Mouse (Mus musculus) hindbrain, postnatal 0 days (tissue): ENCODE measurements around the gene Gm38431. TPM values are rescaled to one million over a fixed set of nuclear protein-coding genes. Genes with fewer than 3 reads are reported as not detected.

Source experiments
- ATAC-seq: fragments of 200-750 bp; cut with Nextera tagmentation; 2 replicates; pipeline ENCODE4 v1.8.0; 2017; ENCODE audit warnings: mild to moderate bottlenecking, moderate TSS enrichment, moderate library complexity
- DNase-seq: peaks from one replicate; pipeline ENCODE4 v3.0.0-alpha.2; 2015; ENCODE audit warnings: low spot score
- H3K27ac ChIP-seq: fragments of 300-500 bp; sonication (generic); 2 replicates; pipeline ENCODE4 v1.5.1; 2014; ENCODE audit warnings: mild to moderate bottlenecking
- H3K27me3 ChIP-seq: fragments of 300-500 bp; sonication (generic); 2 replicates; pipeline ENCODE4 v1.6.1; 2014; ENCODE audit warnings: low read length, mixed read lengths; ENCODE audit not compliant: insufficient read depth
- H3K36me3 ChIP-seq: fragments of 300-500 bp; sonication (generic); 2 replicates; pipeline ENCODE4 v1.6.1; 2014; ENCODE audit warnings: low read length, mixed read lengths; ENCODE audit not compliant: insufficient read depth
- H3K4me1 ChIP-seq: fragments of 300-500 bp; sonication (generic); 2 replicates; pipeline ENCODE4 v1.6.1; 2014; ENCODE audit warnings: antibody characterized with exemption, low read length, mixed read lengths; ENCODE audit not compliant: insufficient read depth
- H3K4me2 ChIP-seq: fragments of 300-500 bp; sonication (generic); 2 replicates; pipeline ENCODE4 v1.6.1; 2014; ENCODE audit warnings: low read depth, mild to moderate bottlenecking, low read length, moderate library complexity, mixed read lengths
- H3K4me3 ChIP-seq: fragments of 300-500 bp; sonication (generic); 2 replicates; pipeline ENCODE4 v1.5.1; 2014; ENCODE audit warnings: low read length
- H3K9ac ChIP-seq: fragments of 300-500 bp; sonication (generic); replicated peaks from 2 replicates; pipeline ENCODE4 v1.6.1; 2014; ENCODE audit warnings: mild to moderate bottlenecking, low read length, moderate library complexity, mixed read lengths
- H3K9me3 ChIP-seq: fragments of 300-500 bp; sonication (generic); 2 replicates; pipeline ENCODE4 v1.6.1; 2016; ENCODE audit warnings: low read length, mixed read lengths
- CTCF ChIP-seq: IDR thresholded peaks from 2 replicates; pipeline ENCODE4 v1.5.1; 2016; ENCODE audit warnings: antibody characterized with exemption, control low read depth, low read depth
- WGBS: fragments of 180-500 bp; shearing (Covaris S2); extraction: QIAGEN DNeasy Blood & Tissue Kit; methylation state at CpG from one replicate; pipeline ENCODE4 v1.1.7; 2014; 5-methylcytosine and 5-hydroxymethylcytosine counted together
- microRNA counts: library from miRNA; unstranded; fragments of <30 nt; microRNA quantifications from one replicate; lab custom pipeline; 2015
- microRNA-seq, 2 experiments: library from miRNA; unstranded; fragments of <30 nt; microRNA quantifications; one replicate each; pipeline ENCODE4; 2016
- polyA plus RNA-seq: library from polyadenylated mRNA; unstranded; fragments of >200 nt; fragmentation: Nextera tagmentation; extraction: Ambion mirVana; gene quantifications from 2 replicates; pipeline ENCODE4 v1.2.1, GENCODE M21; 2015
- total RNA-seq: library from RNA; depleted of rRNA; stranded (reverse); fragments of >200 nt; gene quantifications from 2 replicates; pipeline ENCODE4 v1.2.3, GENCODE M21; 2014; rRNA removed

Gene Gm38431
- total and polyA plus RNA-seq, 2 experiments from 2014 or later = 0.96 to 2.7 TPM

DNA sequence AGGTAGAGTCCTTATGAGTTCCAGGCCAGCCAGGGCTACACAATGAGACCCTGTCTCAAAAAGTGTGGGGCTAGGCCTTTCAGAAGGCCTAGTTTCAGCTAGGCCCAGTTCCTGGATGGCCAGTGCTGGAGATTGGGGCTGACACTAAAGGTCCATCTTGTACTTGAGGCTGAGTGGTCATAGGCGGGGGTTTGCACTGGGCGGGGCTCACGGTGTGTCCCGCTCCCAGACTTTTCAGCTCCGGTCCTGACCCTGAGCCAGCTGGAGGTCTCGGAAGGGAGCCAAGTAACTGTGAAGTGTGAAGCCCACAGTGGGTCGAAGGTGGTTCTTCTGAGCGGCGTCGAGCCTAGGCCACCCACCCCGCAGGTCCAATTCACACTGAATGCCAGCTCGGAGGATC is 64.9 kb downstream of the Gm38431 start:
- ATAC-seq (no peak), DNase-seq (no peak)
- H3K4me3 ChIP-seq = no peak overlapping the region

DNA sequence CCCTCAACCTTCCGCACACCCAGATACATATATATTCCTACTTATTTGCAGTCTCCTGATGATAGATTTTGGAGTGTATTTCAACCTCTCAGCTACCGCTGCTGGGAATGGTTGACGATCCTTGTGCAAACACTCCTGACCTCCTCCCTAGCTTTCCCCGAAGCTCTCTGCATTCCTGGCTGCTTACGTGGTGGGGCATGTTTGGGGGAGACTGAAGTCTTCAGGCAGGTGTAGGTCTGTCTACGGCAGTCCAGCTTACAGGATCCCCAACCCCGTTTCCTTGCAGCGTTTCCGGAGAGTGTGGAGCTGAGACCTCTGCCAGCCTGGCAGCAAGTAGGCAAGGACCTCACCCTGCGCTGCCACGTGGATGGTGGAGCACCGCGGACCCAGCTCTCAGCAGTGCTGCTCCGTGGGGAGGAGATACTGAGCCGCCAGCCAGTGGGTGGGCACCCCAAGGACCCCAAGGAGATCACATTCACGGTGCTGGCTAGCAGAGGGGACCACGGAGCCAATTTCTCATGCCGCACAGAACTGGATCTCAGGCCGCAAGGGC is 66.5 kb downstream of the Gm38431 start:
- H3K9me3 ChIP-seq = no peaks in the 10 kb centered on the region
- H3K27ac ChIP-seq = no peak overlapping the region
- peaks cover 4% of the 10 kb centered on the region for H3K27me3 ChIP-seq
- no peak overlapping the region for H3K4me2 ChIP-seq
- no peak for ATAC-seq
- no peak overlapping the region for H3K9ac ChIP-seq
- H3K4me1 ChIP-seq = no peaks in the 10 kb centered on the region
- H3K36me3 ChIP-seq = no peaks in the 10 kb centered on the region
- WGBS = 75% methylated on average over 19 of the region's 19 CpGs
- no peak overlapping the region for H3K4me3 ChIP-seq
- no peak for TF ChIP-seq CTCF
- DNase-seq = no peak

More for the DNA sequence above, 64.9 kb downstream of the Gm38431 start:
- Histone ChIP-seq H3K9me3 (no peaks in the 10 kb centered on the region), H3K4me1 (peaks cover 7% of the 10 kb centered on the region; the same call in 1 of the 2 replicates), H3K4me2 (no peak overlapping the region), H3K27me3 (peaks cover 4% of the 10 kb centered on the region), H3K27ac (no peak overlapping the region), H3K9ac (no peak overlapping the region), H3K36me3 (no peaks in the 10 kb centered on the region)
- WGBS = 81% methylated on average over 12 of the region's 12 CpGs
- no peak for TF ChIP-seq CTCF

DNA sequence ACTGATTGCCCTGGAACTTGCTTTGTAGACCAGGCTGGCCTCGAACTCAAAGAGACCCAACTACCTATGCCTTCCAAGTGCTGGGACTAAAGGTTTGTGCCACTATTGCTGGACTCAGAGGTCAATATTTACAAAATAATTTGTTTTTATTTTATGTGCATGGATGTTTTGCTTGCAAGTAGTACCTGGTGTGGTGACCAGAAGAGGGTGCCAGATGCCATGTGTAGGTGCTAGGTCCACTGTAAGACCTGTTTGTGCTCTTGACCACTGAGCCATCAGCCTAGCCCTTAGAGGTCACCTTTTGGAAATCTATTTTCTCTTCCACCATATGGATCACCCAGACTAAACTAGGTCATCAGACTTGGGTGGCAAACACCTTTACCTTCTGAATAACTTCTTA is 69.1 kb downstream of the Gm38431 start:
- no peak for TF ChIP-seq CTCF
- Histone ChIP-seq H3K4me3 (no peak overlapping the region), H3K27ac (no peak overlapping the region), H3K9ac (no peak overlapping the region), H3K4me1 (no peaks in the 10 kb centered on the region), H3K36me3 (no peaks in the 10 kb centered on the region), H3K9me3 (no peaks in the 10 kb centered on the region), H3K27me3 (0 out of 2 replicates have a peak, but pooled peaks cover under 1% of the 10 kb centered on the region), H3K4me2 (no peak overlapping the region)
- ATAC-seq (no peak), DNase-seq (no peak)
- 100% methylated on average over 1 of the region's 1 CpGs for WGBS

DNA sequence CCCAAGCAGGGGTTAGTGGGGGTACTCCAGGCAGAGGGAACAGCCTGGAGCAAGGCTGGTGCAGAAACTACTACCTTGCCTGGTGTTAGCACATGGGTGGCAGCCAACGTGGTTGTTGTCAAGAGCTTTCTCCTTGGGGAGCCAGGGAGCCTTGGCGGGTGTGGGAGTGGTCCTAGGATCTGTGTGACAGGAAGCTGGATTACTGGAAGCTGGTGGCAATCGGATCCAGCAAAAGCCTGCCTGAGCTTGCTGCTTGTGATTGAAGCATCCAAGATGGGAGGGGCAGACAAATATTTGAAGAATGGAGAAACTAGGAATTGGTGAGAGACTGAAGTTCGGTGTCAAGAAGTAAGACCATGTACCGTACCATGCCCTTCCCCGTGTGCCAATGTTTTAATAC is 69.5 kb downstream of the Gm38431 start:
- no peaks in the 10 kb centered on the region for H3K9me3 ChIP-seq
- H3K4me2 ChIP-seq = no peak overlapping the region
- no peaks in the 10 kb centered on the region for H3K36me3 ChIP-seq
- no peaks in the 10 kb centered on the region for H3K4me1 ChIP-seq
- no peak for TF ChIP-seq CTCF
- WGBS = 61% methylated on average over 6 of the region's 6 CpGs
- ATAC-seq = no peak
- DNase-seq = no peak
- no peak overlapping the region for H3K9ac ChIP-seq
- H3K4me3 ChIP-seq = no peak overlapping the region
- peaks cover 5% of the 10 kb centered on the region; the same call in 1 of the 2 replicates for H3K27me3 ChIP-seq
- H3K27ac ChIP-seq = no peak overlapping the region

DNA sequence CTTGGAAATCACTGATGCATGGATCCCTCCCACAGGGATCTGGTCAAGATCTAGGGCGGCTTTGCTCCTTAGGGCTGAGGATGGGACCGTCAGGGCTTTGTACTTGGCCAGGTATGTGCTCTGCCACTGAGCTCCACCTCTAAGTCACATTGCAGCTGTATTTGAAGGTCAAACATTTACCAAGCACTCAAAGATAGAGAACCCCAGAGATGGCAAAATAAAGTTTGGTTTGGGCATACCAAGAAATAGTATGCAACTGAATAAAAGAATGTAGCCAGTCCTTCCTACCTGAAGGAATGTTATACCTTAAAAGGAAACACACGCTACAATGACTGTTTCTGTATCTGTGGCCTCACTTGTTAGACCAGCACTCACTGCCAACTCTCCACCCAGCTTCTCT is 70.4 kb downstream of the Gm38431 start:
- ATAC-seq (no peak), DNase-seq (no peak)
- no peak overlapping the region for H3K4me2 ChIP-seq
- no peaks in the 10 kb centered on the region for H3K4me1 ChIP-seq
- H3K27me3 ChIP-seq = peaks cover 14% of the 10 kb centered on the region
- H3K27ac ChIP-seq = no peak overlapping the region
- whole genome bisulfite sequencing = 80% methylated on average over 3 of the region's 3 CpGs
- H3K9me3 ChIP-seq = no peaks in the 10 kb centered on the region
- no peaks in the 10 kb centered on the region for H3K36me3 ChIP-seq
- no peak overlapping the region for H3K9ac ChIP-seq
- H3K4me3 ChIP-seq = no peak overlapping the region
- TF ChIP-seq CTCF = no peak

DNA sequence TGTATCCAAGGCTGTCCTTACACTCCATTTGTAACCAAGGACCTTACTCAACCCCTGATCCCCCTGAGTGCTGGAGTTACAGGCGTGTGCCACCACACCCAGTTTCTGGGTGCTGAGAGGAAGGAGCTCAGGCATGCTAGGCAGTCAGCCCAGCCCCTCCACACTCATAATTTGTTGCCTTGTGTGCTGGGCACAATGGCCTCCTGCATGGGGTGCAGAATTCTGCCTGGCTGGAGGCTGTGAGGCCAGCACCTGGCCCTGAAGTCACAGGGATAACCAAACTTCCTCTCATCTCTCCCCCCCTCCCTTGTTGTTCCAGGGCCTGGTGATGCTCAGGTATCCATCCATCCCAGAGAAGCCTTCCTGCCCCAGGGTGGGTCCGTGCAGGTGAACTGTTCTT is 73.2 kb downstream of the Gm38431 start:
- 69% methylated on average over 2 of the region's 2 CpGs for WGBS
- H3K9me3 ChIP-seq = no peaks in the 10 kb centered on the region
- H3K9ac ChIP-seq = no peak overlapping the region
- H3K4me1 ChIP-seq = no peaks in the 10 kb centered on the region
- H3K27ac ChIP-seq = no peak overlapping the region
- ATAC-seq (no peak), DNase-seq (no peak)
- H3K4me3 ChIP-seq = no peak overlapping the region
- H3K27me3 ChIP-seq = peaks cover 28% of the 10 kb centered on the region
- no peak overlapping the region for H3K4me2 ChIP-seq
- H3K36me3 ChIP-seq = no peaks in the 10 kb centered on the region
- TF ChIP-seq CTCF = no peak

MicroRNAs within 50 kb of the gene (microRNA counts, 519-probe panel; counts per million panel counts)
- microRNA mmu-miR-1900 (lab: Ali Mortazavi, UCI) = not detected

Small RNA genes lying within 50 kb of the gene (microRNA-seq; reads per million reads assigned to microRNA genes)
- gene Mir1900 (0 to 0.36 reads per million in 2 experiments), gene Mir7082 (0 to 0.36 reads per million in 2 experiments)

Other genes starting within 250 kb of the Gm38431 start
- 22.8 and 26.0 TPM in 2 replicates for gene A230050P20Rik, start 223.4 kb downstream of the Gm38431 start, total RNA-seq
- gene A230050P20Rik, start 223.4 kb downstream of the Gm38431 start, polyA plus RNA-seq = 32.7 and 34.1 TPM in 2 replicates
- 10.9 and 12.1 TPM in 2 replicates for gene Angptl6, start 212.3 kb downstream of the Gm38431 start, total RNA-seq
- 10.9 and 11.1 TPM in 2 replicates for gene Angptl6, start 212.3 kb downstream of the Gm38431 start, polyA plus RNA-seq
- gene Ppan, start 203.8 kb downstream of the Gm38431 start, total RNA-seq = 45.4 and 57.4 TPM in 2 replicates
- 36.8 and 44.1 TPM in 2 replicates for gene Ppan, start 203.8 kb downstream of the Gm38431 start, polyA plus RNA-seq
- 76.1 and 79.5 TPM in 2 replicates for gene Eif3g, start 193.4 kb downstream of the Gm38431 start, total RNA-seq
- gene Eif3g, start 193.4 kb downstream of the Gm38431 start, polyA plus RNA-seq = 225 and 236 TPM in 2 replicates
- gene Dnmt1, start 132.1 kb downstream of the Gm38431 start, total RNA-seq = 78.2 and 86.5 TPM in 2 replicates
- gene Dnmt1, start 132.1 kb downstream of the Gm38431 start, polyA plus RNA-seq = 36.1 and 36.2 TPM in 2 replicates
- 3.4 and 6.0 TPM in 2 replicates for gene S1pr2, start 115.2 kb downstream of the Gm38431 start, total RNA-seq
- 6.9 and 8.5 TPM in 2 replicates for gene S1pr2, start 115.2 kb downstream of the Gm38431 start, polyA plus RNA-seq
- 104 and 107 TPM in 2 replicates for gene Mrpl4, start 89.3 kb downstream of the Gm38431 start, total RNA-seq
- gene Mrpl4, start 89.3 kb downstream of the Gm38431 start, polyA plus RNA-seq = 117 and 124 TPM in 2 replicates
- 4.3 and 5.0 TPM in 2 replicates for gene Icam1, start 76.0 kb downstream of the Gm38431 start, total RNA-seq
- 3.8 and 4.4 TPM in 2 replicates for gene Icam1, start 76.0 kb downstream of the Gm38431 start, polyA plus RNA-seq
- gene Icam4, start 62.6 kb downstream of the Gm38431 start, total RNA-seq = not detected in 2 replicates
- gene Icam4, start 62.6 kb downstream of the Gm38431 start, polyA plus RNA-seq = 0.15 TPM in 1 of 2 replicates, not detected in the other
- 9.1 and 9.7 TPM in 2 replicates for gene Icam5, start 59.9 kb downstream of the Gm38431 start, total RNA-seq
- 3.6 and 3.7 TPM in 2 replicates for gene Icam5, start 59.9 kb downstream of the Gm38431 start, polyA plus RNA-seq
- 1.1 and 2.2 TPM in 2 replicates for gene Zglp1, start 24.9 kb downstream of the Gm38431 start, total RNA-seq
- gene Zglp1, start 24.9 kb downstream of the Gm38431 start, polyA plus RNA-seq = 0.16 TPM in 1 of 2 replicates, not detected in the other
- 0.50 and 0.73 TPM in 2 replicates for gene Gm49373, start 18.9 kb downstream of the Gm38431 start, total RNA-seq
- 0.37 and 0.48 TPM in 2 replicates for gene Gm49373, start 18.9 kb downstream of the Gm38431 start, polyA plus RNA-seq
- gene Fdx1l, start 18.4 kb downstream of the Gm38431 start, total RNA-seq = 70.9 and 95.6 TPM in 2 replicates
- 83.9 and 86.5 TPM in 2 replicates for gene Fdx1l, start 18.4 kb downstream of the Gm38431 start, polyA plus RNA-seq
- 43.2 and 51.9 TPM in 2 replicates for gene Raver1, start within 50 bp of the Gm38431 start, total RNA-seq
- gene Raver1, start within 50 bp of the Gm38431 start, polyA plus RNA-seq = 19.7 and 21.7 TPM in 2 replicates
- gene Tyk2, start 39.2 kb upstream of the Gm38431 start, total RNA-seq = 10.8 and 15.4 TPM in 2 replicates
- gene Tyk2, start 39.2 kb upstream of the Gm38431 start, polyA plus RNA-seq = 5.7 and 6.2 TPM in 2 replicates
- 20.1 and 21.4 TPM in 2 replicates for gene Cdc37, start 58.0 kb upstream of the Gm38431 start, total RNA-seq
- 173 and 181 TPM in 2 replicates for gene Cdc37, start 58.0 kb upstream of the Gm38431 start, polyA plus RNA-seq
- gene Pde4a, start 73.7 kb upstream of the Gm38431 start, total RNA-seq = 41.3 and 45.0 TPM in 2 replicates
- 46.4 and 47.7 TPM in 2 replicates for gene Pde4a, start 73.7 kb upstream of the Gm38431 start, polyA plus RNA-seq
- gene Keap1, start 147.4 kb upstream of the Gm38431 start, total RNA-seq = 74.9 and 98.9 TPM in 2 replicates
- gene Keap1, start 147.4 kb upstream of the Gm38431 start, polyA plus RNA-seq = 59.4 and 60.9 TPM in 2 replicates
- gene S1pr5, start 156.4 kb upstream of the Gm38431 start, total RNA-seq = 4.9 and 8.2 TPM in 2 replicates
- 2.9 and 3.1 TPM in 2 replicates for gene S1pr5, start 156.4 kb upstream of the Gm38431 start, polyA plus RNA-seq
- gene Atg4d, start 173.3 kb upstream of the Gm38431 start, total RNA-seq = 24.8 and 38.6 TPM in 2 replicates
- gene Atg4d, start 173.3 kb upstream of the Gm38431 start, polyA plus RNA-seq = 32.1 and 35.5 TPM in 2 replicates
- 14.8 and 15.3 TPM in 2 replicates for gene Kri1, start 196.0 kb upstream of the Gm38431 start, total RNA-seq
- gene Kri1, start 196.0 kb upstream of the Gm38431 start, polyA plus RNA-seq = 10.9 and 11.8 TPM in 2 replicates
- 115 and 123 TPM in 2 replicates for gene Cdkn2d, start 199.4 kb upstream of the Gm38431 start, total RNA-seq
- gene Cdkn2d, start 199.4 kb upstream of the Gm38431 start, polyA plus RNA-seq = 134 and 142 TPM in 2 replicates
- gene Ap1m2, start 220.3 kb upstream of the Gm38431 start, total RNA-seq = 2.5 and 7.0 TPM in 2 replicates
- 3.8 and 3.9 TPM in 2 replicates for gene Ap1m2, start 220.3 kb upstream of the Gm38431 start, polyA plus RNA-seq
- 58.5 and 68.0 TPM in 2 replicates for gene Slc44a2, start 228.7 kb upstream of the Gm38431 start, total RNA-seq
- gene Slc44a2, start 228.7 kb upstream of the Gm38431 start, polyA plus RNA-seq = 52.6 and 58.8 TPM in 2 replicates